Mouse (Mus musculus) T-helper 2 cell (primary cell): ENCODE data around the gene Pdilt.
"Not testable (repeated sequence)": the region's sequence is repeated elsewhere in the genome, so short reads cannot be mapped to it uniquely, and the experiment has no call there.

Experiments
- in situ Hi-C: fragments of 300-600 bp; cut with MboI, MseI; formaldehyde crosslinking; loops from one replicate; pipeline ENCODE4 v1.15.1; 2025; ENCODE audit warnings: high pct_unique_total_duplicates

The Pdilt gene

GRCm38 (mm10) chr7:119523389-119523788 lies at the start of gene Pdilt:
Gene Pdilt, minus strand, starts transcription at chr7:119523489.
- in situ Hi-C loops = loop anchor here (25.0 kb wide), 1 partner anchor 761 kb away; no protein-coding TSS in a partner anchor

GRCm38 (mm10) chr7:119562476-119562875 lies 39.2 kb upstream of the Pdilt start:
- in situ Hi-C loops = not testable (repeated sequence)

- in situ Hi-C loops = no loop called here
Observed at GRCm38 (mm10) chr7:119561441-119561840, 38.2 kb upstream of the Pdilt start.

- in situ Hi-C loops = no loop called here
Observed at GRCm38 (mm10) chr7:119560452-119560835, 37.2 kb upstream of the Pdilt start.

- in situ Hi-C loops = no loop called here
Observed at GRCm38 (mm10) chr7:119559789-119560451, 36.6 kb upstream of the Pdilt start.

- in situ Hi-C loops = no loop called here
Observed at GRCm38 (mm10) chr7:119554040-119554439, 30.8 kb upstream of the Pdilt start, which contains the start of gene Acsm2. Gene Acsm2, plus strand, starts transcription at chr7:119554340.

- in situ Hi-C loops = no loop called here
Observed at GRCm38 (mm10) chr7:119550471-119551222, 27.4 kb upstream of the Pdilt start.

GRCm38 (mm10) chr7:119545572-119545971 lies 22.3 kb upstream of the Pdilt start:
- in situ Hi-C loops = no loop called here

GRCm38 (mm10) chr7:119542445-119542844 lies 19.2 kb upstream of the Pdilt start:
- in situ Hi-C loops = no loop called here

- in situ Hi-C loops = no loop called here
Observed at GRCm38 (mm10) chr7:119534389-119534788, 11.1 kb upstream of the Pdilt start.

GRCm38 (mm10) chr7:119532924-119533323 lies 9.6 kb upstream of the Pdilt start:
- in situ Hi-C loops = no loop called here

GRCm38 (mm10) chr7:119528617-119529016 lies 5.3 kb upstream of the Pdilt start:
- in situ Hi-C loops = no loop called here

- in situ Hi-C loops = no loop called here
Observed at GRCm38 (mm10) chr7:119527548-119527947, 4.3 kb upstream of the Pdilt start.

- in situ Hi-C loops = no loop called here
Observed at GRCm38 (mm10) chr7:119527135-119527534, 3.8 kb upstream of the Pdilt start.

- in situ Hi-C loops = no loop called here
Observed at GRCm38 (mm10) chr7:119526486-119526885, 3.2 kb upstream of the Pdilt start.

- in situ Hi-C loops = no loop called here
Observed at GRCm38 (mm10) chr7:119525881-119526281, 2.6 kb upstream of the Pdilt start.

- in situ Hi-C loops = loop anchor here (25.0 kb wide), 1 partner anchor 760 kb away; no protein-coding TSS in a partner anchor
Observed at GRCm38 (mm10) chr7:119522385-119522784, 904 bp downstream of the Pdilt start.

- in situ Hi-C loops = loop anchor here (25.0 kb wide), 1 partner anchor 760 kb away; no protein-coding TSS in a partner anchor
Observed at GRCm38 (mm10) chr7:119521816-119522215, 1.5 kb downstream of the Pdilt start.

- in situ Hi-C loops = loop anchor here (25.0 kb wide), 1 partner anchor 757 kb away; no protein-coding TSS in a partner anchor
Observed at GRCm38 (mm10) chr7:119519654-119520053, 3.6 kb downstream of the Pdilt start.

GRCm38 (mm10) chr7:119519163-119519562 lies 4.1 kb downstream of the Pdilt start, which contains the start of gene Acsm5:
Gene Acsm5, plus strand, starts transcription at chr7:119519463.
- in situ Hi-C loops = loop anchor here (25.0 kb wide), 1 partner anchor 757 kb away; no protein-coding TSS in a partner anchor

- in situ Hi-C loops = loop anchor here (25.0 kb wide), 1 partner anchor 754 kb away; no protein-coding TSS in a partner anchor
Observed at GRCm38 (mm10) chr7:119516272-119516558, 7.1 kb downstream of the Pdilt start.

GRCm38 (mm10) chr7:119515492-119516271 lies 7.6 kb downstream of the Pdilt start:
- in situ Hi-C loops = loop anchor here (25.0 kb wide), 1 partner anchor 753 kb away; no protein-coding TSS in a partner anchor
